Mouse (Mus musculus) cerebellum, adult 2 months (tissue): Measurements from ENCODE around the gene Macf1.

Experiments used
- CTCF ChIP-seq: fragments of 200-500 bp; IDR thresholded peaks from 2 replicates; pipeline ENCODE4 v1.5.1; 2011; ENCODE audit warnings: low read depth, mild to moderate bottlenecking, control low read depth, low read length, moderate library complexity, borderline replicate concordance; ENCODE audit not compliant: insufficient read depth
- POLR2A ChIP-seq: fragments of 200-500 bp; IDR thresholded peaks from 2 replicates; pipeline ENCODE4 v1.6.1; 2011; ENCODE audit warnings: low read length, control low read depth, borderline replicate concordance; ENCODE audit not compliant: insufficient read depth

GRCm38 (mm10) chr4:123690311-123690710 lies 6.2 kb upstream of the Macf1 start:
- no peak for TF ChIP-seq CTCF
- no peak for TF ChIP-seq POLR2A
